Mouse (Mus musculus): ENCODE data around the gene Kcnk15. TPM values are rescaled to one million over a fixed set of nuclear protein-coding genes. Genes with fewer than 3 reads are reported as not detected.

The Kcnk15 gene
- total and polyA plus RNA-seq, 3 experiments = not detected

GRCm38 (mm10) chr2:163823248-163823647 lies 30.2 kb upstream of the Kcnk15 start:
- H3K27me3 ChIP-seq (ENCODE audit: control insufficient read depth in 1 of 2, insufficient read depth in 2 of 2, low read length in 2 of 2) = peaks cover 4 to 6% of the 10 kb centered on the region in 2 experiments; a peak in 3 of 4 replicates
- no peak overlapping the region for H3K27ac ChIP-seq (ENCODE audit: control insufficient read depth, low read depth, low read length)
- H3K9ac ChIP-seq (ENCODE audit: control insufficient read depth, low read depth, low read length, poor library complexity, severe bottlenecking) = no peak overlapping the region
- H3K4me3 ChIP-seq (ENCODE audit: control insufficient read depth in 1 of 2, insufficient read depth in 1 of 2, low read depth in 2 of 2, low read length in 2 of 2) = no peak overlapping the region
- H3K79me2 ChIP-seq (ENCODE audit: control insufficient read depth, insufficient read depth, low read length, poor library complexity) = no peaks in the 10 kb centered on the region
- TF ChIP-seq ZC3H11A (IDR thresholded peaks at IDR 0.05; ENCODE audit: low read depth, low read length) = peak; percentile 58
- peak; percentile 72 for TF ChIP-seq SMC3 (IDR thresholded peaks at IDR 0.05; ENCODE audit: low read depth, low read length)
- TF ChIP-seq EP300 (IDR thresholded peaks at IDR 0.05; ENCODE audit: low read depth in 1 of 2, low read length in 2 of 2) = no peak
- TF ChIP-seq UBTF (IDR thresholded peaks at IDR 0.05; ENCODE audit: borderline replicate concordance, insufficient read depth, low read depth, low read length) = no peak
- peak; percentile 61 for TF ChIP-seq RAD21 (IDR thresholded peaks at IDR 0.05; ENCODE audit: low read depth, low read length)
- TF ChIP-seq ZKSCAN1 (IDR thresholded peaks at IDR 0.05; ENCODE audit: low read depth, low read length) = peak; percentile 70
- peak; percentile 73 to 94 (median 87) for TF ChIP-seq CTCF (IDR thresholded peaks at IDR 0.05 in 2 of 3, conservative IDR thresholded peaks at IDR 0.05 in 1 of 3; ENCODE audit: control insufficient read depth in 1 of 3, insufficient read depth in 1 of 3, low read depth in 2 of 3, low read length in 3 of 3, poor library complexity in 1 of 3, severe bottlenecking in 1 of 3)
- TF ChIP-seq MYB (IDR thresholded peaks at IDR 0.05; ENCODE audit: low read depth, low read length) = no peak
- TF ChIP-seq SIN3A (IDR thresholded peaks at IDR 0.05; ENCODE audit: low read length) = 0 out of 2 replicates have a peak, but pooled peaks have one; percentile 21
- TF ChIP-seq ZNF384 (IDR thresholded peaks at IDR 0.05; ENCODE audit: low read depth, low read length) = 0 out of 2 replicates have a peak, but pooled peaks have one; percentile 29
- H3K36me3 ChIP-seq (ENCODE audit: control insufficient read depth in 1 of 2, insufficient read depth in 2 of 2, low read length in 2 of 2) = no peaks in the 10 kb centered on the region
- H3K4me1 ChIP-seq (ENCODE audit: control insufficient read depth in 1 of 2, insufficient read depth in 2 of 2, low read length in 2 of 2) = no peaks in the 10 kb centered on the region
- DNase-seq (ENCODE audit: low read depth, low spot score) = peak; percentile 52
- H3K9me3 ChIP-seq (replicated peaks; ENCODE audit: insufficient read depth, low read length) = no peaks in the 10 kb centered on the region

- no peak overlapping the region for H3K27ac ChIP-seq (ENCODE audit: control insufficient read depth, low read depth, low read length)
- no peaks in the 10 kb centered on the region for H3K79me2 ChIP-seq (ENCODE audit: control insufficient read depth, insufficient read depth, low read length, poor library complexity)
- no peak for DNase-seq (ENCODE audit: low read depth, low spot score)
- peaks cover 4 to 6% of the 10 kb centered on the region in 2 experiments; a peak in 3 of 4 replicates for H3K27me3 ChIP-seq (ENCODE audit: control insufficient read depth in 1 of 2, insufficient read depth in 2 of 2, low read length in 2 of 2)
- H3K9ac ChIP-seq (ENCODE audit: control insufficient read depth, low read depth, low read length, poor library complexity, severe bottlenecking) = no peak overlapping the region
- no peaks in the 10 kb centered on the region for H3K4me1 ChIP-seq (ENCODE audit: control insufficient read depth in 1 of 2, insufficient read depth in 2 of 2, low read length in 2 of 2)
- H3K4me3 ChIP-seq (ENCODE audit: control insufficient read depth in 1 of 2, insufficient read depth in 1 of 2, low read depth in 2 of 2, low read length in 2 of 2) = no peak overlapping the region
- no peaks in the 10 kb centered on the region for H3K9me3 ChIP-seq (replicated peaks; ENCODE audit: insufficient read depth, low read length)
- no peaks in the 10 kb centered on the region for H3K36me3 ChIP-seq (ENCODE audit: control insufficient read depth in 1 of 2, insufficient read depth in 2 of 2, low read length in 2 of 2)
- TF ChIP-seq EP300 (IDR thresholded peaks at IDR 0.05; ENCODE audit: low read depth in 1 of 2, low read length in 2 of 2) (no peak), MYC (IDR thresholded peaks at IDR 0.05; ENCODE audit: low read depth, low read length) (no peak), MYB (IDR thresholded peaks at IDR 0.05; ENCODE audit: low read depth, low read length) (no peak)
These were observed 29.7 kb upstream of the Kcnk15 start for GRCm38 (mm10) chr2:163823771-163824170.

- peaks cover 4% of the 10 kb centered on the region in 2 experiments; a peak in 3 of 4 replicates for H3K27me3 ChIP-seq (ENCODE audit: control insufficient read depth in 1 of 2, insufficient read depth in 2 of 2, low read length in 2 of 2)
- H3K36me3 ChIP-seq (ENCODE audit: control insufficient read depth in 1 of 2, insufficient read depth in 2 of 2, low read length in 2 of 2) = no peaks in the 10 kb centered on the region
- H3K9ac ChIP-seq (ENCODE audit: control insufficient read depth, low read depth, low read length, poor library complexity, severe bottlenecking) = no peak overlapping the region
- H3K27ac ChIP-seq (ENCODE audit: control insufficient read depth, low read depth, low read length) = no peak overlapping the region
- no peaks in the 10 kb centered on the region for H3K4me1 ChIP-seq (ENCODE audit: control insufficient read depth in 1 of 2, insufficient read depth in 2 of 2, low read length in 2 of 2)
- no peak for DNase-seq (ENCODE audit: low read depth, low spot score)
- H3K4me3 ChIP-seq (ENCODE audit: control insufficient read depth in 1 of 2, insufficient read depth in 1 of 2, low read depth in 2 of 2, low read length in 2 of 2) = no peak overlapping the region
- TF ChIP-seq POLR2AphosphoS2 (IDR thresholded peaks at IDR 0.05; ENCODE audit: low read length) = no peak
- no peak for TF ChIP-seq SIN3A (IDR thresholded peaks at IDR 0.05; ENCODE audit: low read length)
- TF ChIP-seq SMC3 (IDR thresholded peaks at IDR 0.05; ENCODE audit: low read depth, low read length) = no peak
- H3K9me3 ChIP-seq (replicated peaks; ENCODE audit: insufficient read depth, low read length) = no peaks in the 10 kb centered on the region
- H3K79me2 ChIP-seq (ENCODE audit: control insufficient read depth, insufficient read depth, low read length, poor library complexity) = no peaks in the 10 kb centered on the region
These were observed 27.6 kb upstream of the Kcnk15 start for GRCm38 (mm10) chr2:163825861-163826260.

Data from MEL (cell line).